Mouse (Mus musculus): ENCODE measurements around the gene Ncbp2.
"Not testable (repeated sequence)": the region's sequence is repeated elsewhere in the genome, so short reads cannot be mapped to it uniquely, and the experiment has no call there.

The Ncbp2 gene

GRCm38 (mm10) chr16:31935091-31935979, 13.0 kb upstream of the Ncbp2 start:
- DNase-seq (ENCODE audit: low read depth) = no peak

GRCm38 (mm10) chr16:31936568-31936967, 11.7 kb upstream of the Ncbp2 start:
- DNase-seq (ENCODE audit: low read depth) = no peak

- no peak for DNase-seq (ENCODE audit: low read depth)
Measured at GRCm38 (mm10) chr16:31938856-31939255, 9.5 kb upstream of the Ncbp2 start.

GRCm38 (mm10) chr16:31940586-31940985, 7.7 kb upstream of the Ncbp2 start:
- no peak for DNase-seq (ENCODE audit: low read depth)

GRCm38 (mm10) chr16:31943980-31944379, 4.3 kb upstream of the Ncbp2 start:
- DNase-seq (ENCODE audit: low read depth) = peak; percentile 85

- no peak for DNase-seq (ENCODE audit: low read depth)
Measured at GRCm38 (mm10) chr16:31944698-31945255, 3.5 kb upstream of the Ncbp2 start.

GRCm38 (mm10) chr16:31945372-31945771, 2.9 kb upstream of the Ncbp2 start:
- DNase-seq (ENCODE audit: low read depth) = no peak

GRCm38 (mm10) chr16:31945986-31946385, 2.3 kb upstream of the Ncbp2 start:
- DNase-seq (ENCODE audit: low read depth) = not testable (repeated sequence)

- DNase-seq (ENCODE audit: low read depth) = no peak
Measured at GRCm38 (mm10) chr16:31947333-31947732, 980 bp upstream of the Ncbp2 start.

- DNase-seq (ENCODE audit: low read depth) = no peak
Measured at GRCm38 (mm10) chr16:31947901-31948316, 404 bp upstream of the Ncbp2 start.

- no peak for DNase-seq (ENCODE audit: low read depth)
Measured at GRCm38 (mm10) chr16:31963224-31963623, 14.9 kb downstream of the Ncbp2 start.

- DNase-seq (ENCODE audit: low read depth) = no peak
Measured at GRCm38 (mm10) chr16:31975258-31975657, 26.9 kb downstream of the Ncbp2 start.

GRCm38 (mm10) chr16:31979501-31979900, 31.2 kb downstream of the Ncbp2 start:
- no peak for DNase-seq (ENCODE audit: low read depth)

- DNase-seq (ENCODE audit: low read depth) = no peak
Measured at GRCm38 (mm10) chr16:31980946-31981345, 32.6 kb downstream of the Ncbp2 start.

- no peak for DNase-seq (ENCODE audit: low read depth)
Measured at GRCm38 (mm10) chr16:31992039-31992438, 43.7 kb downstream of the Ncbp2 start.

- no peak for DNase-seq (ENCODE audit: low read depth)
Measured at GRCm38 (mm10) chr16:31993195-31993594, 44.9 kb downstream of the Ncbp2 start.

GRCm38 (mm10) chr16:31993946-31994345, 45.6 kb downstream of the Ncbp2 start:
- no peak for DNase-seq (ENCODE audit: low read depth)

- DNase-seq (ENCODE audit: low read depth) = no peak
Measured at GRCm38 (mm10) chr16:31996371-31996770, 48.1 kb downstream of the Ncbp2 start.

GRCm38 (mm10) chr16:32002509-32003477, 54.5 kb downstream of the Ncbp2 start, which contains the start of gene Senp5:
Gene Senp5, minus strand, starts transcription at chr16:32003287.
- peak; percentile 89 for DNase-seq (ENCODE audit: low read depth)

- no peak for DNase-seq (ENCODE audit: low read depth)
Measured at GRCm38 (mm10) chr16:32004731-32005130, 56.4 kb downstream of the Ncbp2 start.

- no peak for DNase-seq (ENCODE audit: low read depth)
Measured at GRCm38 (mm10) chr16:32008529-32009293, 60.4 kb downstream of the Ncbp2 start.
